Mouse (Mus musculus): ENCODE data around the gene Il21r.

The Il21r gene

GRCm38 (mm10) chr7:125638376-125638775, 35.1 kb downstream of the Il21r start:
- DNase-seq (ENCODE audit: low read depth, low spot score): no peak

GRCm38 (mm10) chr7:125638870-125639386, 35.7 kb downstream of the Il21r start:
- DNase-seq (ENCODE audit: low read depth, low spot score): peak; percentile 75

GRCm38 (mm10) chr7:125643880-125644279, 40.7 kb downstream of the Il21r start:
- DNase-seq (ENCODE audit: low read depth, low spot score): no peak

- DNase-seq (ENCODE audit: low read depth, low spot score): no peak
Observed at GRCm38 (mm10) chr7:125645413-125645812, 42.2 kb downstream of the Il21r start.

- no peak for DNase-seq (ENCODE audit: low read depth, low spot score)
Observed at GRCm38 (mm10) chr7:125649013-125649412, 45.8 kb downstream of the Il21r start.

- no peak for DNase-seq (ENCODE audit: low read depth, low spot score)
Observed at GRCm38 (mm10) chr7:125657511-125657910, 54.3 kb downstream of the Il21r start.

GRCm38 (mm10) chr7:125663654-125664053, 60.4 kb downstream of the Il21r start:
- DNase-seq (ENCODE audit: low read depth, low spot score): no peak

- DNase-seq (ENCODE audit: low read depth, low spot score): no peak
Observed at GRCm38 (mm10) chr7:125670865-125671264, 67.6 kb downstream of the Il21r start.

- no peak for DNase-seq (ENCODE audit: low read depth, low spot score)
Observed at GRCm38 (mm10) chr7:125671396-125671795, 68.2 kb downstream of the Il21r start.

- peak; percentile 56 for DNase-seq (ENCODE audit: low read depth, low spot score)
Observed at GRCm38 (mm10) chr7:125674916-125675315, 71.7 kb downstream of the Il21r start.

GRCm38 (mm10) chr7:125678756-125679155, 75.5 kb downstream of the Il21r start:
- DNase-seq (ENCODE audit: low read depth, low spot score): no peak

GRCm38 (mm10) chr7:125679936-125680335, 76.7 kb downstream of the Il21r start:
- DNase-seq (ENCODE audit: low read depth, low spot score): no peak

Measured in forelimb bud, embryonic 11.5 days (tissue).